29 mouse cellular contexts compared by ENCODE assay signal in genomic region chr6:54206221-54206738, GRCm38 (mm10).
DNase-seq lines count a peak whose midpoint lies in the region; ATAC-seq lines count a peak whose summit lies in the region.
"Had no signal": no experiment of that assay in that cellular context is flagged by ENCODE, and none has a peak within 500 bp of the region (broad histone marks: within the 10 kb centered on the region; RNA-seq: fewer than 3 reads in every experiment).

No protein-coding gene starts in this region.

- H3K27ac ChIP-seq in heart, embryonic 10.5 days = no peak overlapping the region
- H3K27ac ChIP-seq in midbrain, embryonic 12.5 days (replicated peaks) = peak overlapping the region; percentile 44
- no peak overlapping the region for H3K27ac ChIP-seq in midbrain, embryonic 15.5 days
- no peak overlapping the region; the same call in 1 of the 2 replicates for H3K27ac ChIP-seq in midbrain, embryonic 14.5 days (replicated peaks; ENCODE audit: low read depth, low read length)
- H3K27ac ChIP-seq: embryonic facial prominence, embryonic 10.5 days; embryonic facial prominence, embryonic 13.5 days; forebrain, embryonic 12.5 days; forebrain, embryonic 15.5 days; heart, embryonic 15.5 days; hindbrain, embryonic 12.5 days; hindbrain, embryonic 15.5 days had no signal

- DNase-seq in heart, embryonic 10.5 days (ENCODE audit: low spot score) = peak; percentile 0
- DNase-seq in heart, postnatal 25 days (ENCODE audit: low spot score) = no peak
- peak; percentile 18 for DNase-seq in midbrain, embryonic 14.5 days
- no peak for DNase-seq in left cerebral cortex, adult 11 months (ENCODE audit: low spot score)
- DNase-seq: adrenal gland, adult 2 months; adrenal gland, postnatal 14 days; B cell, adult 2 months; cerebellum, adult 11-12 months; cerebellum, adult 8-10 months; cerebellum, postnatal 10 days; cerebellum, postnatal 36 days; embryo, embryonic 11 days; gastrocnemius, postnatal 10 days; gastrocnemius, postnatal 36 days; heart, postnatal 10 days had no signal

- 73% methylated on average over 6 of the region's 6 CpGs for whole genome bisulfite sequencing in heart, embryonic 10.5 days
- 12% methylated on average over 6 of the region's 6 CpGs for WGBS in midbrain, embryonic 12.5 days
- 11% methylated on average over 6 of the region's 6 CpGs for WGBS in midbrain, embryonic 15.5 days
- 9% methylated on average over 6 of the region's 6 CpGs for WGBS in midbrain, embryonic 14.5 days

- H3K36me3 ChIP-seq in heart, embryonic 10.5 days = no peaks in the 10 kb centered on the region
- no peaks in the 10 kb centered on the region for H3K36me3 ChIP-seq in midbrain, embryonic 12.5 days
- H3K36me3 ChIP-seq in midbrain, embryonic 15.5 days (replicated peaks) = no peaks in the 10 kb centered on the region
- H3K36me3 ChIP-seq in midbrain, embryonic 14.5 days (ENCODE audit: control insufficient read depth, insufficient read depth, low read length) = no peaks in the 10 kb centered on the region
- H3K36me3 ChIP-seq: embryonic facial prominence, embryonic 10.5 days; embryonic facial prominence, embryonic 13.5 days; forebrain, embryonic 12.5 days; forebrain, embryonic 15.5 days; G1E; heart, embryonic 12.5 days; heart, embryonic 15.5 days; hindbrain, embryonic 12.5 days; hindbrain, embryonic 15.5 days had no signal

- no peak overlapping the region for H3K4me3 ChIP-seq in heart, embryonic 10.5 days
- H3K4me3 ChIP-seq in midbrain, embryonic 12.5 days = no peak overlapping the region
- H3K4me3 ChIP-seq in midbrain, embryonic 15.5 days = no peak overlapping the region
- no peak overlapping the region for H3K4me3 ChIP-seq in midbrain, embryonic 14.5 days (replicated peaks; ENCODE audit: low read depth, low read length)
- H3K4me3 ChIP-seq: embryonic facial prominence, embryonic 10.5 days; embryonic facial prominence, embryonic 13.5 days; erythroblast, embryonic 14.5 days; forebrain, embryonic 12.5 days; forebrain, embryonic 15.5 days; heart, embryonic 12.5 days; heart, embryonic 15.5 days; hindbrain, embryonic 12.5 days; hindbrain, embryonic 15.5 days had no signal

- H3K4me2 ChIP-seq in midbrain, embryonic 12.5 days (replicated peaks) = peak overlapping the region; percentile 15; the same call in 1 of the 2 replicates
- no peak overlapping the region for H3K4me2 ChIP-seq in midbrain, embryonic 15.5 days
- H3K4me2 ChIP-seq in midbrain, embryonic 14.5 days (ENCODE audit: low read length) = no peak overlapping the region
- H3K4me2 ChIP-seq: embryonic facial prominence, embryonic 13.5 days; forebrain, embryonic 12.5 days; forebrain, embryonic 15.5 days; heart, embryonic 12.5 days; heart, embryonic 15.5 days; hindbrain, embryonic 12.5 days; hindbrain, embryonic 15.5 days had no signal

- H3K9ac ChIP-seq in midbrain, embryonic 12.5 days (replicated peaks) = no peak overlapping the region
- no peak overlapping the region for H3K9ac ChIP-seq in midbrain, embryonic 15.5 days
- no peak overlapping the region for H3K9ac ChIP-seq in midbrain, embryonic 14.5 days (replicated peaks; ENCODE audit: low read length)
- H3K9ac ChIP-seq: embryonic facial prominence, embryonic 13.5 days; forebrain, embryonic 12.5 days; forebrain, embryonic 15.5 days; heart, embryonic 12.5 days; heart, embryonic 15.5 days; hindbrain, embryonic 12.5 days; hindbrain, embryonic 15.5 days had no signal

- no peaks in the 10 kb centered on the region for H3K9me3 ChIP-seq in heart, embryonic 10.5 days
- H3K9me3 ChIP-seq in midbrain, embryonic 12.5 days = no peaks in the 10 kb centered on the region
- no peaks in the 10 kb centered on the region for H3K9me3 ChIP-seq in midbrain, embryonic 15.5 days
- no peaks in the 10 kb centered on the region for H3K9me3 ChIP-seq in midbrain, embryonic 14.5 days (ENCODE audit: control insufficient read depth, low read length)
- H3K9me3 ChIP-seq: embryonic facial prominence, embryonic 10.5 days; embryonic facial prominence, embryonic 13.5 days; forebrain, embryonic 12.5 days; forebrain, embryonic 15.5 days; heart, embryonic 12.5 days; heart, embryonic 15.5 days; hindbrain, embryonic 12.5 days; hindbrain, embryonic 15.5 days had no signal

- H3K4me1 ChIP-seq in heart, embryonic 10.5 days = peaks cover 16% of the 10 kb centered on the region
- peaks cover 29% of the 10 kb centered on the region for H3K4me1 ChIP-seq in midbrain, embryonic 12.5 days
- peaks cover 9% of the 10 kb centered on the region; the same call in 1 of the 2 replicates for H3K4me1 ChIP-seq in midbrain, embryonic 15.5 days
- peaks cover 19% of the 10 kb centered on the region for H3K4me1 ChIP-seq in midbrain, embryonic 14.5 days (ENCODE audit: control insufficient read depth, insufficient read depth, low read length)
- H3K4me1 ChIP-seq: hindbrain, embryonic 15.5 days had no signal

- H3K27me3 ChIP-seq in heart, embryonic 10.5 days (ENCODE audit: insufficient read depth, poor library complexity, severe bottlenecking) = no peaks in the 10 kb centered on the region
- H3K27me3 ChIP-seq in midbrain, embryonic 12.5 days = peaks cover 63% of the 10 kb centered on the region
- no peaks in the 10 kb centered on the region; the same call in 1 of the 2 replicates for H3K27me3 ChIP-seq in midbrain, embryonic 15.5 days (replicated peaks)
- H3K27me3 ChIP-seq in midbrain, embryonic 14.5 days (ENCODE audit: control insufficient read depth, insufficient read depth, low read length) = peaks cover 9% of the 10 kb centered on the region
- H3K27me3 ChIP-seq: CH12.LX; forebrain, embryonic 15.5 days; heart, embryonic 12.5 days; heart, embryonic 15.5 days; hindbrain, embryonic 12.5 days; hindbrain, embryonic 15.5 days; Patski had no signal

- peak; percentile 45 for ATAC-seq in midbrain, embryonic 12.5 days (ENCODE audit: low FRiP score, low read depth)
- no peak for ATAC-seq in midbrain, embryonic 15.5 days (replicated peaks)
- ATAC-seq in midbrain, embryonic 14.5 days (ENCODE audit: low FRiP score, low TSS enrichment) = no peak
- ATAC-seq: forebrain, embryonic 15.5 days; Patski had no signal

- intact Hi-C loops in heart, postnatal 25 days (cut with DNase I) = no loop called here

Comparison
In these comparisons a context has a peak if more than half of its experiments do, and no peak if none do; other contexts are left out.
1. DNase-seq: peak in heart, embryonic 10.5 days (single experiment) and midbrain, embryonic 14.5 days (single experiment); none in heart, postnatal 25 days (single experiment) and left cerebral cortex, adult 11 months (single experiment).